Mouse (Mus musculus) CH12.LX (cell line): Measurements from ENCODE around the gene Kntc1.
A peak's percentile ranks its signal among the peaks of the same experiment; 100 is the strongest.

ENCODE experiments used
- CHD2 ChIP-seq: IDR thresholded peaks from 2 replicates; pipeline ENCODE4 v1.6.1; 2011; ENCODE audit warnings: low read length, improper control_type of control experiment
- CTCF ChIP-seq, 2 experiments: IDR thresholded peaks in 1 of 2; conservative IDR thresholded peaks in 1 of 2; 2 replicates each; pipeline ENCODE4 v1.5.1; 2011 to 2012; ENCODE audit warnings: low read depth in 2 of 2, low read length in 2 of 2, improper control_type of control experiment in 1 of 2, inconsistent platforms in 1 of 2, mild to moderate bottlenecking in 1 of 2, moderate library complexity in 1 of 2
- EP300 ChIP-seq: IDR thresholded peaks from 2 replicates; pipeline ENCODE4 v1.6.1; 2011; ENCODE audit warnings: low read length, improper control_type of control experiment
- JUND ChIP-seq: conservative IDR thresholded peaks from 2 replicates; pipeline ENCODE4 v1.6.1; 2011; ENCODE audit warnings: low read depth, low read length, improper control_type of control experiment
- MXI1 ChIP-seq: IDR thresholded peaks from 2 replicates; pipeline ENCODE4 v1.6.1; 2011; ENCODE audit warnings: mild to moderate bottlenecking, low read depth, low read length, improper control_type of control experiment
- POLR2A ChIP-seq: IDR thresholded peaks from 2 replicates; pipeline ENCODE4 v1.6.1; 2011; ENCODE audit warnings: low read depth, mild to moderate bottlenecking, improper control_type of control experiment, low read length
- POLR2AphosphoS2 ChIP-seq: IDR thresholded peaks from 2 replicates; pipeline ENCODE4 v1.6.1; 2011; ENCODE audit warnings: low read depth, low read length, improper control_type of control experiment
- RAD21 ChIP-seq: IDR thresholded peaks from 2 replicates; pipeline ENCODE4 v1.6.1; 2011; ENCODE audit warnings: low read depth, mild to moderate bottlenecking, low read length, improper control_type of control experiment, moderate library complexity

- TF ChIP-seq POLR2A (peak; percentile 92), RAD21 (no peak), CTCF (conservative IDR thresholded peaks at IDR 0.05 in 1 of 2, IDR thresholded peaks at IDR 0.05 in 1 of 2; ENCODE audit: low read depth in 2 of 2, low read length in 2 of 2) (no peak), JUND (no peak), POLR2AphosphoS2 (no peak), EP300 (no peak), MXI1 (peak; percentile 34; the same call in 1 of the 2 replicates), CHD2 (peak; percentile 91)
Observed at GRCm38 (mm10) chr5:123720328-123721311, 28.9 kb upstream of the Kntc1 start, which contains the start of gene Zcchc8.
